Mouse (Mus musculus): ENCODE results near the gene Tpst1. TPM values are rescaled to one million over a fixed set of nuclear protein-coding genes. Genes with fewer than 3 reads are reported as not detected.

The Tpst1 gene
- polyA plus RNA-seq, 1 experiment from 2014 or later = 59.5 TPM

- Histone ChIP-seq H3K4me2 (ENCODE audit: low read length) (no peak overlapping the region), H3K4me3 (replicated peaks; ENCODE audit: low read length) (no peak overlapping the region), H3K9ac (replicated peaks; ENCODE audit: low read depth, low read length) (no peak overlapping the region), H3K9me3 (ENCODE audit: control insufficient read depth, low read length) (no peaks in the 10 kb centered on the region), H3K27ac (ENCODE audit: low read length) (no peak overlapping the region), H3K36me3 (ENCODE audit: control insufficient read depth, insufficient read depth) (peaks cover 9% of the 10 kb centered on the region), H3K4me1 (replicated peaks; ENCODE audit: control insufficient read depth, insufficient read depth, low read length) (no peaks in the 10 kb centered on the region), H3K27me3 (replicated peaks; ENCODE audit: control insufficient read depth, insufficient read depth, low read length) (no peaks in the 10 kb centered on the region)
- ATAC-seq = no peak
- 61% methylated on average over 19 of the region's 19 CpGs for WGBS
Measured at GRCm38 (mm10) chr5:130037752-130038455, 35.2 kb upstream of the Tpst1 start.

DNA sequence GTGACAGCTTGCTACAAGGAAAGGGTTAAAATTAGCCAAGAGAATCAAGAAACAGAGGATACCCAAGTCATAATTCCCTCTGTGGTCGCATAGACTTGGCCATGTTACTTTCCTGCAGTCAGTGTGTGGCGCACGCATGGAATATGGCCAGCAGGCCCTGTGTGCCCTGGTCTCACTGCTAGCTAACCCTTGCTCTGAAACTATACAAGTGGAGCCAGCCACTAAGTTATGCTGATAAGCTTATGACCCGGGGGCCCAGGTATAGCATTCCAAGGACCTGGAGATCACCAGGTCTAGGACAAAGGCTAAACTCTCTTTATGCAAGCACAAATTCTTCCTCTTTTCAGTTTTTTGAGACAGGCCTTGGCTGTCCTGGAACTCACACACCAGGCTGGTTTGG lies 32.3 kb upstream of the Tpst1 start:
- Histone ChIP-seq H3K4me1 (replicated peaks; ENCODE audit: control insufficient read depth, insufficient read depth, low read length) (no peaks in the 10 kb centered on the region), H3K9me3 (ENCODE audit: control insufficient read depth, low read length) (no peaks in the 10 kb centered on the region), H3K27ac (ENCODE audit: low read length) (no peak overlapping the region), H3K4me3 (replicated peaks; ENCODE audit: low read length) (no peak overlapping the region), H3K27me3 (replicated peaks; ENCODE audit: control insufficient read depth, insufficient read depth, low read length) (no peaks in the 10 kb centered on the region), H3K4me2 (ENCODE audit: low read length) (no peak overlapping the region), H3K9ac (replicated peaks; ENCODE audit: low read depth, low read length) (no peak overlapping the region), H3K36me3 (ENCODE audit: control insufficient read depth, insufficient read depth) (peaks cover 12% of the 10 kb centered on the region)
- no peak for ATAC-seq
- WGBS = 95% methylated on average over 4 of the region's 4 CpGs

GRCm38 (mm10) chr5:130041262-130041661 lies 31.9 kb upstream of the Tpst1 start:
- H3K4me3 ChIP-seq (replicated peaks; ENCODE audit: low read length) = no peak overlapping the region
- ATAC-seq = no peak
- no peaks in the 10 kb centered on the region for H3K4me1 ChIP-seq (replicated peaks; ENCODE audit: control insufficient read depth, insufficient read depth, low read length)
- H3K4me2 ChIP-seq (ENCODE audit: low read length) = no peak overlapping the region
- no peak overlapping the region for H3K27ac ChIP-seq (ENCODE audit: low read length)
- no peak overlapping the region for H3K9ac ChIP-seq (replicated peaks; ENCODE audit: low read depth, low read length)
- no peaks in the 10 kb centered on the region for H3K9me3 ChIP-seq (ENCODE audit: control insufficient read depth, low read length)
- 85% methylated on average over 4 of the region's 4 CpGs for WGBS
- peaks cover 12% of the 10 kb centered on the region for H3K36me3 ChIP-seq (ENCODE audit: control insufficient read depth, insufficient read depth)
- H3K27me3 ChIP-seq (replicated peaks; ENCODE audit: control insufficient read depth, insufficient read depth, low read length) = no peaks in the 10 kb centered on the region

- no peak overlapping the region for H3K9ac ChIP-seq (replicated peaks; ENCODE audit: low read depth, low read length)
- H3K4me2 ChIP-seq (ENCODE audit: low read length) = no peak overlapping the region
- no peaks in the 10 kb centered on the region for H3K27me3 ChIP-seq (replicated peaks; ENCODE audit: control insufficient read depth, insufficient read depth, low read length)
- WGBS = 63% methylated on average over 3 of the region's 3 CpGs
- H3K4me1 ChIP-seq (replicated peaks; ENCODE audit: control insufficient read depth, insufficient read depth, low read length) = no peaks in the 10 kb centered on the region
- peaks cover 18% of the 10 kb centered on the region for H3K36me3 ChIP-seq (ENCODE audit: control insufficient read depth, insufficient read depth)
- no peak for ATAC-seq
- no peak overlapping the region for H3K27ac ChIP-seq (ENCODE audit: low read length)
- no peak overlapping the region for H3K4me3 ChIP-seq (replicated peaks; ENCODE audit: low read length)
- no peaks in the 10 kb centered on the region for H3K9me3 ChIP-seq (ENCODE audit: control insufficient read depth, low read length)
Measured at GRCm38 (mm10) chr5:130043741-130044140, 29.4 kb upstream of the Tpst1 start.

DNA sequence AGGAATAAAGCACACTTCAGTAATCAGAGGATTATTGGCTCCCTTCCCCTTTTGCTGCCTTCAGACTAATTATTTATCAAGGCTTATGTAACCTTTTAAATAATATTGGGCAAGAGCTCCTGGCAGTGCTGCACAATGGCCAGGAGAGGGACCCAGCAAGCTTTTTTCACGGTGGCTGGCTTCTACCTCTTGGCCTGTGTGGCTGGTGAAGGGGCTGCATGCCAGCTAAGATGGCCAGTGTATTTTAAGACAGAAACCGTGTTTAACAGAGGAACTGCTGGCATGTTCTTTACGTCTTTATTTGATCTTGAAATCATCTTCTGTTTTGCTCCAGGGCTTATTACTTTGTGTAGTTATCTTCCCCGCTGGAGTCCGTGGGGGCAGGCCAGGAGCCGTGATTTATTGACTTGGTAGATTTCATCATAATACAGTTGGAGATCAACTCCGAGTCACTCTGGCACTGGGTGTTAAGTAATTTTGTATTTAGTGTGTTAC lies 28.9 kb upstream of the Tpst1 start:
- H3K27me3 ChIP-seq (replicated peaks; ENCODE audit: control insufficient read depth, insufficient read depth, low read length) = no peaks in the 10 kb centered on the region
- H3K36me3 ChIP-seq (ENCODE audit: control insufficient read depth, insufficient read depth) = peaks cover 21% of the 10 kb centered on the region
- WGBS = 80% methylated on average over 7 of the region's 7 CpGs
- no peaks in the 10 kb centered on the region for H3K9me3 ChIP-seq (ENCODE audit: control insufficient read depth, low read length)
- no peak overlapping the region for H3K4me2 ChIP-seq (ENCODE audit: low read length)
- H3K4me3 ChIP-seq (replicated peaks; ENCODE audit: low read length) = no peak overlapping the region
- no peaks in the 10 kb centered on the region for H3K4me1 ChIP-seq (replicated peaks; ENCODE audit: control insufficient read depth, insufficient read depth, low read length)
- H3K27ac ChIP-seq (ENCODE audit: low read length) = no peak overlapping the region
- H3K9ac ChIP-seq (replicated peaks; ENCODE audit: low read depth, low read length) = no peak overlapping the region
- ATAC-seq = no peak

DNA sequence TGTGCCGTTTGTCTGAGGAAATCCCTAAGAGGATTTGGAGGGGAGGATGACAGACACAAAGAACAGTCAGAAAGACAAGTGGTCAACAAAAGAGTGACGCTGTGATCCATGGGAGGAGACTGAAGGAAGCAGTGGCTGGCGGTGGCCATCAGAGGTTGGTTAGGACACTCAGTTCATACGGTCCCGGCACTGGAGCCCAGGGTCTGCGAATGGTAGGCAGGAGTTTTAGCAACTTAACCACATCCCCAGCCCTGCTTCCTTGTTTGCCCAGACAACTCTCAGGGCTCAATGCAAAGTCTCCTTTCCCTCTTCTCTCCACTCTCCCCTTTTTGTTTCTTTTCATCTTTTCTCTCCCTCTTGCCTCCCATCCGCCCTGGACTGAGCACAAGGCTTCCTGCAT lies 27.0 kb upstream of the Tpst1 start:
- H3K9ac ChIP-seq (replicated peaks; ENCODE audit: low read depth, low read length) = no peak overlapping the region
- H3K27ac ChIP-seq (ENCODE audit: low read length) = no peak overlapping the region
- no peak overlapping the region for H3K4me3 ChIP-seq (replicated peaks; ENCODE audit: low read length)
- ATAC-seq = no peak
- no peaks in the 10 kb centered on the region for H3K27me3 ChIP-seq (replicated peaks; ENCODE audit: control insufficient read depth, insufficient read depth, low read length)
- H3K4me1 ChIP-seq (replicated peaks; ENCODE audit: control insufficient read depth, insufficient read depth, low read length) = peaks cover 7% of the 10 kb centered on the region
- H3K9me3 ChIP-seq (ENCODE audit: control insufficient read depth, low read length) = no peaks in the 10 kb centered on the region
- H3K36me3 ChIP-seq (ENCODE audit: control insufficient read depth, insufficient read depth) = peaks cover 21% of the 10 kb centered on the region
- 86% methylated on average over 7 of the region's 7 CpGs for WGBS
- no peak overlapping the region for H3K4me2 ChIP-seq (ENCODE audit: low read length)

GRCm38 (mm10) chr5:130046589-130046988 lies 26.5 kb upstream of the Tpst1 start:
- Histone ChIP-seq H3K36me3 (ENCODE audit: control insufficient read depth, insufficient read depth) (peaks cover 21% of the 10 kb centered on the region), H3K27ac (ENCODE audit: low read length) (no peak overlapping the region), H3K4me3 (replicated peaks; ENCODE audit: low read length) (no peak overlapping the region), H3K9me3 (ENCODE audit: control insufficient read depth, low read length) (no peaks in the 10 kb centered on the region), H3K4me2 (ENCODE audit: low read length) (no peak overlapping the region), H3K4me1 (replicated peaks; ENCODE audit: control insufficient read depth, insufficient read depth, low read length) (peaks cover 7% of the 10 kb centered on the region), H3K27me3 (replicated peaks; ENCODE audit: control insufficient read depth, insufficient read depth, low read length) (no peaks in the 10 kb centered on the region), H3K9ac (replicated peaks; ENCODE audit: low read depth, low read length) (no peak overlapping the region)
- no peak for ATAC-seq
- WGBS = 95% methylated on average over 10 of the region's 10 CpGs

- Histone ChIP-seq H3K27me3 (replicated peaks; ENCODE audit: control insufficient read depth, insufficient read depth, low read length) (no peaks in the 10 kb centered on the region), H3K4me3 (replicated peaks; ENCODE audit: low read length) (no peak overlapping the region), H3K36me3 (ENCODE audit: control insufficient read depth, insufficient read depth) (peaks cover 21% of the 10 kb centered on the region), H3K4me1 (replicated peaks; ENCODE audit: control insufficient read depth, insufficient read depth, low read length) (peaks cover 7% of the 10 kb centered on the region), H3K4me2 (ENCODE audit: low read length) (no peak overlapping the region), H3K27ac (ENCODE audit: low read length) (no peak overlapping the region), H3K9ac (replicated peaks; ENCODE audit: low read depth, low read length) (no peak overlapping the region), H3K9me3 (ENCODE audit: control insufficient read depth, low read length) (no peaks in the 10 kb centered on the region)
- 76% methylated on average over 6 of the region's 6 CpGs for WGBS
- no peak for ATAC-seq
Measured at GRCm38 (mm10) chr5:130047013-130047412, 26.1 kb upstream of the Tpst1 start.

GRCm38 (mm10) chr5:130048786-130049520 lies 24.2 kb upstream of the Tpst1 start:
- no peak for ATAC-seq
- peaks cover 7% of the 10 kb centered on the region for H3K4me1 ChIP-seq (replicated peaks; ENCODE audit: control insufficient read depth, insufficient read depth, low read length)
- no peak overlapping the region for H3K4me2 ChIP-seq (ENCODE audit: low read length)
- no peak overlapping the region for H3K27ac ChIP-seq (ENCODE audit: low read length)
- H3K9me3 ChIP-seq (ENCODE audit: control insufficient read depth, low read length) = no peaks in the 10 kb centered on the region
- peaks cover 11% of the 10 kb centered on the region for H3K36me3 ChIP-seq (ENCODE audit: control insufficient read depth, insufficient read depth)
- 87% methylated on average over 15 of the region's 15 CpGs for WGBS
- no peaks in the 10 kb centered on the region for H3K27me3 ChIP-seq (replicated peaks; ENCODE audit: control insufficient read depth, insufficient read depth, low read length)
- no peak overlapping the region for H3K4me3 ChIP-seq (replicated peaks; ENCODE audit: low read length)
- H3K9ac ChIP-seq (replicated peaks; ENCODE audit: low read depth, low read length) = no peak overlapping the region

Data from forebrain, embryonic 16.5 days (tissue).